ENCODE assay signal across 19 mouse cellular contexts in the genomic region with DNA sequence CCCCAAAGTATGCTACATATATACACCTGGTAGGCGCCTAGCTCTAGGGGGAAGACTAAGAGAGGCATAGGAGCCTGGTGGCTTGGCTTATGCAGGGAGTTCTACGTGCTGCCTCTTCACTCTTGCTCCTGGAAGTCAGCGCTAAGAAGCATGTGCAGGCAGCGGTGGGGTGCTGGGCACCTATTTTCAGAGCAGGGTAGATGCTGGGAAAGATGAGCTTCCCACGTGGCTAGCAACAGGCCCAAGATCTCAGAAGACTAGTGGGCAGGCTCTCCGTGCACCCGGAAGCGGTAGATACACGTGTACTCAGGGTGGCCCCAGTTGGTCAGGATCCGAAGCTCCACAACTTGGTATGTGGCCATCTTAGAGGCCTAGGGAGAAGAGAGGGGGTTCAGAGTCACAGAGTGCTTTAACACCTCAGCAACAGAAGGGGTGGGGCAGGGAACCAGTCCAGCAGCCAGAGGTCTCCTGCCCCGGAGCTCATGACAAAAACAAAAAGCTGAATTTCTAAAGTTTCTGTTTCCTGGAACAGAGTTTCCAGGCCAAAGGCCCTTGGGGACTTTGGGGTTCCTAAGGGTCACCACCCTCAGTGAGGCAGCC. TPM values are rescaled to one million over a fixed set of nuclear protein-coding genes. Genes with fewer than 3 reads are reported as not detected.
DNase-seq lines count a peak whose midpoint lies in the region; ATAC-seq lines count a peak whose summit lies in the region.
"Had no signal": no experiment of that assay in that cellular context is flagged by ENCODE, and none has a peak within 500 bp of the region (broad histone marks: within the 10 kb centered on the region; RNA-seq: fewer than 3 reads in every experiment).

No protein-coding gene starts in this region.

- no peak overlapping the region for H3K4me2 ChIP-seq in midbrain, embryonic 16.5 days (ENCODE audit: low read length)
- H3K4me2 ChIP-seq: embryonic facial prominence, embryonic 12.5 days; hindbrain, embryonic 14.5 days; liver, embryonic 12.5 days; midbrain, embryonic 13.5 days had no signal

- H3K36me3 ChIP-seq in midbrain, embryonic 16.5 days (ENCODE audit: control insufficient read depth, insufficient read depth, low read length), result peaks cover 45% of the 10 kb centered on the region

- H3K9ac ChIP-seq in midbrain, embryonic 16.5 days (ENCODE audit: low read depth, low read length), result no peak overlapping the region
- H3K9ac ChIP-seq: embryonic facial prominence, embryonic 12.5 days; hindbrain, embryonic 14.5 days; liver, embryonic 12.5 days; midbrain, embryonic 13.5 days had no signal

- H3K27ac ChIP-seq in midbrain, embryonic 16.5 days (ENCODE audit: low read length), result no peak overlapping the region
- H3K27ac ChIP-seq: embryonic facial prominence, embryonic 12.5 days; heart, embryonic 10.5 days; hindbrain, embryonic 14.5 days; liver, embryonic 12.5 days; midbrain, embryonic 13.5 days had no signal

- no peaks in the 10 kb centered on the region for H3K9me3 ChIP-seq in midbrain, embryonic 16.5 days (replicated peaks; ENCODE audit: control insufficient read depth, low read length, poor library complexity, severe bottlenecking)
- H3K9me3 ChIP-seq: embryonic facial prominence, embryonic 12.5 days; heart, embryonic 10.5 days; liver, embryonic 12.5 days; midbrain, embryonic 13.5 days had no signal

- intact Hi-C loops in left cerebral cortex, postnatal 10 days (cut with DNase I), result no loop called here
- intact Hi-C loops in left cerebral cortex, postnatal 25 days (cut with DNase I), result no loop called here

- ATAC-seq in midbrain, embryonic 16.5 days, result no peak
- ATAC-seq in granulocyte monocyte progenitor cell, adult 5-6 weeks (replicated peaks; ENCODE audit: poor library complexity, severe bottlenecking), result no peak
- ATAC-seq: forebrain, embryonic 16.5 days; intestine, embryonic 16.5 days; liver, embryonic 12.5 days; midbrain, embryonic 13.5 days had no signal

- peak; percentile 78 for DNase-seq in gastrocnemius, adult 18-20 months (ENCODE audit: low spot score)
- no peak for DNase-seq in gastrocnemius, postnatal 4 days (ENCODE audit: low spot score in 2 of 2)
- DNase-seq in left cerebral cortex, adult 18-20 months (ENCODE audit: low spot score in 2 of 2), result peak; percentile 48 to 66
- DNase-seq in left cerebral cortex, postnatal 10 days (ENCODE audit: extremely low spot score in 1 of 2, low spot score in 2 of 2), result no peak
- peak; percentile 61 to 89 for DNase-seq in left cerebral cortex, postnatal 25 days (ENCODE audit: low spot score in 2 of 2)
- DNase-seq in telencephalon, adult 2 months (ENCODE audit: low read depth, low spot score), result peak; percentile 60
- DNase-seq: adrenal gland, adult 8-10 months; cerebellum, adult 2 months; heart, postnatal 10 days; thymus, adult 18-20 months had no signal

- H3K4me1 ChIP-seq in midbrain, embryonic 16.5 days (ENCODE audit: control insufficient read depth, insufficient read depth, low read length), result no peaks in the 10 kb centered on the region
- H3K4me1 ChIP-seq: embryonic facial prominence, embryonic 12.5 days; liver, embryonic 12.5 days; midbrain, embryonic 13.5 days had no signal

- 91% methylated on average over 11 of the region's 11 CpGs for WGBS in midbrain, embryonic 16.5 days

- no peak overlapping the region for H3K4me3 ChIP-seq in midbrain, embryonic 16.5 days (ENCODE audit: low read depth, low read length)
- H3K4me3 ChIP-seq: embryonic facial prominence, embryonic 12.5 days; heart, embryonic 10.5 days; liver, embryonic 12.5 days; midbrain, embryonic 13.5 days had no signal

- no peaks in the 10 kb centered on the region for H3K27me3 ChIP-seq in midbrain, embryonic 16.5 days (ENCODE audit: control insufficient read depth, insufficient read depth, low read depth, low read length)
- H3K27me3 ChIP-seq: embryonic facial prominence, embryonic 12.5 days; liver, embryonic 12.5 days; midbrain, embryonic 13.5 days had no signal

RNA-seq across cellular contexts. Expression of a gene that starts 17.0 kb away (rescaled TPM):
- 10 to 100 TPM; 79.0 to 81.8 TPM for total RNA-seq in gastrocnemius, adult 18-20 months (2021)
- 10 to 100 TPM; 60.4 to 61.3 TPM for total RNA-seq in gastrocnemius, postnatal 4 days (2021)
- 10 to 100 TPM; 46.7 to 49.4 TPM for total RNA-seq in left cerebral cortex, adult 18-20 months (2021)
- total RNA-seq in left cerebral cortex, postnatal 10 days (2021), result 10 to 100 TPM; 14.9 to 20.2 TPM
- 10 to 100 TPM; 26.3 to 43.4 TPM for total RNA-seq in left cerebral cortex, postnatal 25 days (2021)
- polyA plus RNA-seq in midbrain, embryonic 16.5 days (2015; fragmentation: Nextera tagmentation; extraction: Ambion mirVana), result 5.7 and 6.0 TPM in 2 replicates
- total RNA-seq in granulocyte monocyte progenitor cell, adult 5-6 weeks (2014; fragmentation: Nextera tagmentation), result 120 and 133 TPM in 2 replicates
- total RNA-seq in granulocyte monocyte progenitor cell, adult 5-6 weeks (2017), result 227 and 268 TPM in 2 replicates

RNA-seq across cellular contexts. Expression of a gene that starts 34.6 kb away (rescaled TPM):
- total RNA-seq in gastrocnemius, adult 18-20 months (2021), result 10 to 100 TPM; 25.2 to 28.1 TPM
- 10 to 100 TPM; 20.7 to 22.5 TPM for total RNA-seq in gastrocnemius, postnatal 4 days (2021)
- 10 to 100 TPM; 52.7 to 53.4 TPM for total RNA-seq in left cerebral cortex, adult 18-20 months (2021)
- total RNA-seq in left cerebral cortex, postnatal 10 days (2021), result 10 to 100 TPM; 44.9 to 48.5 TPM
- total RNA-seq in left cerebral cortex, postnatal 25 days (2021), result 10 to 100 TPM; 42.5 to 47.7 TPM
- 51.4 and 53.6 TPM in 2 replicates for polyA plus RNA-seq in midbrain, embryonic 16.5 days (2015; fragmentation: Nextera tagmentation; extraction: Ambion mirVana)
- total RNA-seq in granulocyte monocyte progenitor cell, adult 5-6 weeks (2014; fragmentation: Nextera tagmentation), result 45.8 and 52.4 TPM in 2 replicates
- 47.0 and 59.9 TPM in 2 replicates for total RNA-seq in granulocyte monocyte progenitor cell, adult 5-6 weeks (2017)

RNA-seq across cellular contexts. Expression of a gene that starts 37.6 kb away (rescaled TPM):
- total RNA-seq in gastrocnemius, adult 18-20 months (2021), result 10 to 100 TPM; 13.9 to 17.6 TPM
- 10 to 100 TPM; 16.6 to 17.4 TPM for total RNA-seq in gastrocnemius, postnatal 4 days (2021)
- 10 to 100 TPM; 65.8 to 71.5 TPM for total RNA-seq in left cerebral cortex, adult 18-20 months (2021)
- 10 to 100 TPM; 43.7 to 46.1 TPM for total RNA-seq in left cerebral cortex, postnatal 10 days (2021)
- 10 to 100 TPM; 71.7 to 71.8 TPM for total RNA-seq in left cerebral cortex, postnatal 25 days (2021)
- polyA plus RNA-seq in midbrain, embryonic 16.5 days (2015; fragmentation: Nextera tagmentation; extraction: Ambion mirVana), result 20.6 and 21.3 TPM in 2 replicates
- total RNA-seq in granulocyte monocyte progenitor cell, adult 5-6 weeks (2014; fragmentation: Nextera tagmentation), result 22.7 and 24.9 TPM in 2 replicates
- 19.2 and 23.6 TPM in 2 replicates for total RNA-seq in granulocyte monocyte progenitor cell, adult 5-6 weeks (2017)

RNA-seq across cellular contexts. Expression of a gene that starts 52.4 kb away (rescaled TPM):
- 1 to 10 TPM; 5.7 to 6.5 TPM for total RNA-seq in gastrocnemius, adult 18-20 months (2021)
- total RNA-seq in gastrocnemius, postnatal 4 days (2021), result 10 to 100 TPM; 19.0 to 19.2 TPM
- total RNA-seq in left cerebral cortex, adult 18-20 months (2021), result 10 to 100 TPM; 53.0 to 56.9 TPM
- 10 to 100 TPM; 28.6 to 31.0 TPM for total RNA-seq in left cerebral cortex, postnatal 10 days (2021)
- total RNA-seq in left cerebral cortex, postnatal 25 days (2021), result 10 to 100 TPM; 46.7 to 54.9 TPM
- 69.0 and 76.5 TPM in 2 replicates for polyA plus RNA-seq in midbrain, embryonic 16.5 days (2015; fragmentation: Nextera tagmentation; extraction: Ambion mirVana)
- total RNA-seq in granulocyte monocyte progenitor cell, adult 5-6 weeks (2014; fragmentation: Nextera tagmentation), result 9.5 and 27.7 TPM in 2 replicates
- total RNA-seq in granulocyte monocyte progenitor cell, adult 5-6 weeks (2017), result 11.6 and 13.5 TPM in 2 replicates

RNA-seq across cellular contexts. Expression of a gene that starts 54.6 kb away (rescaled TPM):
- 10 to 100 TPM; 57.0 to 60.2 TPM for total RNA-seq in gastrocnemius, adult 18-20 months (2021)
- total RNA-seq in gastrocnemius, postnatal 4 days (2021), result 100 to 1,000 TPM; 110 to 114 TPM
- 100 to 1,000 TPM; 102 to 108 TPM for total RNA-seq in left cerebral cortex, adult 18-20 months (2021)
- 100 to 1,000 TPM; 108 to 112 TPM for total RNA-seq in left cerebral cortex, postnatal 10 days (2021)
- 100 to 1,000 TPM in 1 of 2 experiments, 10 to 100 TPM in 1; 97.8 to 100 TPM for total RNA-seq in left cerebral cortex, postnatal 25 days (2021)
- 233 and 237 TPM in 2 replicates for polyA plus RNA-seq in midbrain, embryonic 16.5 days (2015; fragmentation: Nextera tagmentation; extraction: Ambion mirVana)
- 146 and 147 TPM in 2 replicates for total RNA-seq in granulocyte monocyte progenitor cell, adult 5-6 weeks (2014; fragmentation: Nextera tagmentation)
- total RNA-seq in granulocyte monocyte progenitor cell, adult 5-6 weeks (2017), result 88.0 and 117 TPM in 2 replicates

Comparison
In these comparisons a context has a peak if more than half of its experiments do, and no peak if none do; other contexts are left out.
1. DNase-seq: peak in gastrocnemius, adult 18-20 months (single experiment), left cerebral cortex, adult 18-20 months (2 of 2), left cerebral cortex, postnatal 25 days (2 of 2) and telencephalon, adult 2 months (single experiment); none in gastrocnemius, postnatal 4 days (0 of 2) and left cerebral cortex, postnatal 10 days (0 of 2).